Mouse (Mus musculus) CD4-positive, CD25-positive, alpha-beta regulatory T cell, adult 4 months (primary cell): ENCODE results near the gene Zbtb7a. TPM values are rescaled to one million over a fixed set of nuclear protein-coding genes. Genes with fewer than 3 reads are reported as not detected.

Experiments
- ATAC-seq: one replicate; pipeline ENCODE4 v1.8.0; 2017
- polyA plus RNA-seq, 2 experiments: library from polyadenylated mRNA; unstranded; fragments of 100-300 nt; shearing (Covaris generic); gene quantifications; one replicate each; pipeline ENCODE4 v1.2.1; 2017

Gene Zbtb7a
- polyA plus RNA-seq, 2 experiments from 2014 or later: 6.5 to 11.3 TPM

- no peak for ATAC-seq
Measured at GRCm38 (mm10) chr10:81191342-81191982, 56.4 kb downstream of the Zbtb7a start.

- peak; percentile 78 for ATAC-seq
Measured at GRCm38 (mm10) chr10:81192270-81192967, 57.4 kb downstream of the Zbtb7a start.

DNA sequence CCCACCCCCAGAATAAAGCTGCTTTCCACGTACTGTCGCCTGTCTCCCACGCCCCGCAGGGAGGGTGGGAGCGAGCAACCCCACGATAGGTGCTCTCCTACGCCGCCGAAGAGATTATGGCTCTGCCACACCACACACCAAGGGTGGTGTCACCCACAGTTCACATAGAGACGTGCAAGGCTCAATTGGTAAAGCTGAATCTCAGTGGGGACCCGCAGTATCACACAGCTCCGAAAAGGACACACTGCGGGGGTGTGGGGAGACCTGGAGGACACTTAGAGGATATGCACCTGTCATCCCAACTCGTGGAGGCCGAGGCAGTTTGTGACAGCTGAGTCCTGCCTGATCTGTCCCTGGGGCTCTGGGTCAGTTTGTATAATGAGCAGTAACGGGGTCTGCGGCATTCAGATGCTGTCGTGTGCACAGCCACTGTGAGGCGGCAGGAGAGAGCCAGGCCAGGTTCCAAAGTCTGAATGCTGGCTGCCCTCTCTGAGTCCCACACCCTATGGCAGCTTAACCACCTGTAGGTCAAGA lies 58.0 kb downstream of the Zbtb7a start:
- no peak for ATAC-seq

GRCm38 (mm10) chr10:81193991-81194774 lies 59.2 kb downstream of the Zbtb7a start:
- peak; percentile 45 for ATAC-seq

- ATAC-seq: no peak
Measured at GRCm38 (mm10) chr10:81195300-81195699, 60.3 kb downstream of the Zbtb7a start.

DNA sequence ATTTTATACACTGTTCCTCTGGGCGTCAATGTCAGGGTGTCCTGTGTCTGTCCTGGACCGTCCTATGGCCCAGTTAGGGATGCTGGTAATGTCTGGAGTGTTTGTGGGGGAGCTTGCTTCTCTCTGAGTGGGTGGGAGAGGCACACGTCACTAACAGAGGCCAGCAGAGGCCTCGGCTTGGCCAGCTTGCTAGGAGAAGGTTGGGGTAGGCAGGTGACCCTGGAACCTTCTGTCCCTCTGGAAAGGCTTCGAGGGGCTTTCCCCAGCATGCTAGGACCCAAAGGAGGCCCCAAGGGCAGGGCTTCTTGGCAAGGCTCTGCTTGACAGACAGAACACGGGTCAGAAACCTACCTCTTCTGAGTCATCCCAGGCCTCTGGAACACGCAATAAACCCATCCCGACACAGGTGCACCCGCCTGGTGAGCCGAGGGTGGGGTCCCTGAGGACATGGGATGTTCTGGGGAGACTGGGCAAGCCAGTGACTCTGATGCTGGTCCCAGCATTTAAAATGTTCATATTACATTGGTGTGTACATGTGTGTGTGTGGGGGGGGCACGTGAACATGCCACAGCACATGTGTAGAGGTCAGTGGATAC lies 61.5 kb downstream of the Zbtb7a start:
- ATAC-seq: no peak

DNA sequence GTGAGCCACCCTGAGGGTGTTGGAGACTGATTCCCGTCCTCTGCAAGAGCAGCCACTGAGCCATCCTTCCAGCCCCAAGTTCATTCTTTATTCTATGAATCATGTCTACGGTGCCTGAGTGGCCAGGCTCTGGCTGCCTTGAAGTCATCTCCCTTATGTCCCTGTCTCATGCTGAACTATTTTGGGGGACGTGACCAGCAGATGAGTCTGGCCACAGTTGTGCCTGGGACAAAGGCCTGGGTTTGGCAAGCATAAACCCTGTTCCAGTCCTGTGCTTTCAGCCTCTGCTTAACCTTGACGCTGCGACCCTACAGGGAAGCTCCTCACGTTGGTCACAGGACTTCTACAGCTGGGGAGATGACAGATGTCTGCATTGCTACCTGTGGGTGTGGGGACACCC lies 62.3 kb downstream of the Zbtb7a start:
- no peak for ATAC-seq

GRCm38 (mm10) chr10:81198230-81198629 lies 63.2 kb downstream of the Zbtb7a start:
- ATAC-seq: peak; percentile 24

DNA sequence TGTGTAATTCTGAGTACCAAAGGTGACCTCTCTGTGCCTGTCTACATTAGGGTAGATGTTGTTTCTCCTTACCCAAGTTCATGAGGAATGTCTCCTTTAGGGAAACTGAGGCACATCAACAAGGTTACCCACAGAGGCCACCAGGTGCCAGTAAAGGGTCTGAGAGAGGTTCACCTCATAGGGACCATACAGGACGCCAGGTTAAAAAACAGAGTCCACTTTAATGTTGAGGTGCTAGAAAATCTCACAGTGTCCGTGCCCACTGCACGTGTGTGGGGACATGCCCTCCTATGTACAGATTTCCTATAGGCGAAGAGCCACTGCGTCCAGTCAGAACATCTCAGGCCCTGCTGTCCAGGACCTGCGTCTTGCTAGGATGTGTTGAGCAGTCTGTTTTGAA lies 64.0 kb downstream of the Zbtb7a start:
- no peak for ATAC-seq

GRCm38 (mm10) chr10:81200141-81200540 lies 65.1 kb downstream of the Zbtb7a start:
- ATAC-seq: no peak

- ATAC-seq: no peak
Measured at GRCm38 (mm10) chr10:81200605-81201287, 65.7 kb downstream of the Zbtb7a start.

DNA sequence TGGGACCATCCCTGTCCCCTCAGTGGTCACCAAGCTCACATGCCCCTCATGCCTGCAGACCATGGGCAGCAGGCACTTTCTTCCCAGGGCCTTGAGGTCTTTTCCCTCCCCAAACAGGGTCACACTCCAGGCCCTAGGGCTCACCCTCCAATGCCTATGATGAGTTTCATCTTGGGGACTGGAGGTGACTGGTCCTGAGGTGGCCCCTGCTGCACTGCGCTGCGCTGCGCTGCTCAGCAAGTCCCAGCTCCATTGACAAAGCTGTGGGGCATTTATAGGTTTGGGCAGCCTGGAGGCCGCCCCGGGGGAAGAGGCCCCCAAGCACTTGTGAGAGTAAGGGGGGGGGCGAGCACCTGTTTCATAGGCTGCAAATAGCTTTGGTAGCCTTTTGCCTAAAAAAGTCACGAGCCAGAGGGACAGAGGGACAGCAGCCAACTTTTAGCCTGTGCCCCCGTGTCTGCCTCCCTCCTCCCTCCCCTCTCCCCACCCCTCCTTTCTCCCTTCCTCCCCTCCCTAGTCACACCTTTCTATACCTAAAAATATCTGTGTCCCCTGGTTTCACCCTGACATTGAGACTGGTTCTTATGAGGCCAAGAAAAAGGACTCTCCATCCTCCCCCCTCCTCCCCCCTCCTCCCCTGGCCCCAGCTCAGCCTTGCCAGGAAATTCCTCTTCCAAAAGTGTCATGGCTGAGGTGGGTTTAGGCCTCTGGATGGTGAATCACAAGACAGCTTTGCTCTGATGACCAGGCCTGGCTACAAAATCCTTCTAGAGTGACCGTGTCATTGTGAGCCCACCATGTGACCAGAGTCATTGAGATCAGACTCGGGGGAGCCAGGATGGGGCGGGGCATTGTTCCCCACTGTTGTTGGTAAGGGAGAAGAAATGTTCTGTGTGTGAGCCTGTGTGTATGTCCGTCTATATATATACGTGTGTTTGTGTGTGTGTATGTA lies 67.1 kb downstream of the Zbtb7a start, which contains the start of gene Nmrk2:
TSS of gene Nmrk2 (minus strand) at position 245 of the 952 bp plus-strand sequence.
- no peak for ATAC-seq

Other genes starting within 250 kb of the Zbtb7a start
- 100 to 1,000 TPM; 212 to 257 TPM for gene Timm13, start 234.3 kb upstream of the Zbtb7a start, polyA plus RNA-seq
- 1 to 10 TPM; 3.3 to 4.7 TPM for gene Lmnb2, start 217.0 kb upstream of the Zbtb7a start, polyA plus RNA-seq
- gene Gadd45b, start 205.1 kb upstream of the Zbtb7a start, polyA plus RNA-seq: 10 to 100 TPM; 25.3 to 38.9 TPM
- under 1 TPM in 1 of 2 experiments, not detected in 1; 0.54 TPM for gene Gng7, start 120.3 kb upstream of the Zbtb7a start, polyA plus RNA-seq
- gene Diras1, start 109.6 kb upstream of the Zbtb7a start, polyA plus RNA-seq: not detected
- 1 to 10 TPM; 3.3 to 4.7 TPM for gene Slc39a3, start 97.8 kb upstream of the Zbtb7a start, polyA plus RNA-seq
- 100 to 1,000 TPM in 1 of 2 experiments, 10 to 100 TPM in 1; 78.9 to 148 TPM for gene Sgta, start 75.0 kb upstream of the Zbtb7a start, polyA plus RNA-seq
- gene Thop1, start 65.2 kb upstream of the Zbtb7a start, polyA plus RNA-seq: 1 to 10 TPM; 2.0 to 2.5 TPM
- gene Creb3l3, start 36.3 kb upstream of the Zbtb7a start, polyA plus RNA-seq: not detected
- 10 to 100 TPM; 21.5 to 28.1 TPM for gene Map2k2, start 29.3 kb upstream of the Zbtb7a start, polyA plus RNA-seq
- gene Pias4, start 32.7 kb downstream of the Zbtb7a start, polyA plus RNA-seq: 10 to 100 TPM; 17.1 to 20.0 TPM
- 1,000 to 10,000 TPM in 1 of 2 experiments, 100 to 1,000 TPM in 1; 934 to 1,665 TPM for gene Eef2, start 41.4 kb downstream of the Zbtb7a start, polyA plus RNA-seq
- gene Dapk3, start 47.8 kb downstream of the Zbtb7a start, polyA plus RNA-seq: 1 to 10 TPM; 1.3 to 2.6 TPM
- not detected for gene 4930442H23Rik, start 48.6 kb downstream of the Zbtb7a start, polyA plus RNA-seq
- under 1 TPM; 0.31 to 0.44 TPM for gene Nmrk2, start 66.8 kb downstream of the Zbtb7a start, polyA plus RNA-seq
- 1 to 10 TPM; 4.0 to 6.2 TPM for gene Atcay, start 95.6 kb downstream of the Zbtb7a start, polyA plus RNA-seq
- 1 to 10 TPM; 1.6 to 1.7 TPM for gene Zfr2, start 97.9 kb downstream of the Zbtb7a start, polyA plus RNA-seq
- gene Matk, start 117.7 kb downstream of the Zbtb7a start, polyA plus RNA-seq: 100 to 1,000 TPM in 1 of 2 experiments, 10 to 100 TPM in 1; 63.6 to 103 TPM
- gene Mrpl54, start 131.7 kb downstream of the Zbtb7a start, polyA plus RNA-seq: 100 to 1,000 TPM; 111 to 132 TPM
- 10 to 100 TPM; 12.5 to 14.8 TPM for gene Apba3, start 131.7 kb downstream of the Zbtb7a start, polyA plus RNA-seq
- 1 to 10 TPM; 2.4 to 2.6 TPM for gene Tjp3, start 156.4 kb downstream of the Zbtb7a start, polyA plus RNA-seq
- 10 to 100 TPM; 14.6 to 15.1 TPM for gene Pip5k1c, start 157.7 kb downstream of the Zbtb7a start, polyA plus RNA-seq
- gene Cactin, start 185.9 kb downstream of the Zbtb7a start, polyA plus RNA-seq: 1 to 10 TPM; 4.2 to 4.7 TPM
- gene Tbxa2r, start 193.5 kb downstream of the Zbtb7a start, polyA plus RNA-seq: 10 to 100 TPM; 19.3 to 22.0 TPM
- gene Gipc3, start 208.0 kb downstream of the Zbtb7a start, polyA plus RNA-seq: under 1 TPM; 0.15 to 0.28 TPM
- gene Hmg20b, start 215.3 kb downstream of the Zbtb7a start, polyA plus RNA-seq: 10 to 100 TPM; 14.4 to 17.3 TPM
- 1 to 10 TPM; 1.3 to 1.5 TPM for gene Mfsd12, start 222.3 kb downstream of the Zbtb7a start, polyA plus RNA-seq
- gene 4930404N11Rik, start 230.6 kb downstream of the Zbtb7a start, polyA plus RNA-seq: 1 to 10 TPM in 1 of 2 experiments, under 1 TPM in 1; 0.34 to 2.0 TPM
- gene Fzr1, start 243.3 kb downstream of the Zbtb7a start, polyA plus RNA-seq: 10 to 100 TPM; 12.3 to 16.4 TPM
- gene Dohh, start 249.2 kb downstream of the Zbtb7a start, polyA plus RNA-seq: 10 to 100 TPM in 1 of 2 experiments, 1 to 10 TPM in 1; 9.4 to 13.9 TPM
- 1 to 10 TPM; 2.2 to 3.7 TPM for gene Gm48551, start 249.2 kb downstream of the Zbtb7a start, polyA plus RNA-seq